Mouse (Mus musculus): ENCODE data around the gene Ssbp3.

Ssbp3 gene

DNA sequence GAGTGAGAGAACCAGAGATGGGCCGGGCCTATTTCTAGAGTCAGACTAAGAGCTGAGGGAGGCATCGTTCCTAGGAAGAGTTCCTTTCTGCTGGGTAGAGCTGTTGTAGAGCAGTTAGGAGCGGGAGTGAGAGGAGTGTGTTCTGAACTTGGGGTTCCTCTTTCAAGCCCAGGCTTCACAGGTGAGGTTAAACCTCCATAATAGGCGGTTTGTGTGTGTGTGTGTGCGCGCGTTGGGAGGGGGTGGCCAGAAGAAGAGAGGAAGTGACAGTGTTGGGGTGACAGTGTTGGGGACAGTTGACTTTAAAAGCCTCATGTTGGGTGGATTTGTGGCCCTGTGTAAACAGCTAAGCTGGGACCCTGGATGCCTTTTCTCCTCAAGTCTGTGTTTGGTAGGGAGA lies 22.1 kb downstream of the Ssbp3 start:
- H3K4me1 ChIP-seq (replicated peaks; ENCODE audit: low read depth, low read length): peaks cover 98% of the 10 kb centered on the region
- TF ChIP-seq CTCF (conservative IDR thresholded peaks at IDR 0.05; ENCODE audit: low read length): no peak
- H3K36me3 ChIP-seq (ENCODE audit: insufficient read depth, low read length): peaks cover 49% of the 10 kb centered on the region
- no peak overlapping the region for H3K4me3 ChIP-seq (replicated peaks; ENCODE audit: low read length)
- H3K27me3 ChIP-seq (ENCODE audit: insufficient read depth, low read length): no peaks in the 10 kb centered on the region
- H3K9me3 ChIP-seq (ENCODE audit: low read length): no peaks in the 10 kb centered on the region

DNA sequence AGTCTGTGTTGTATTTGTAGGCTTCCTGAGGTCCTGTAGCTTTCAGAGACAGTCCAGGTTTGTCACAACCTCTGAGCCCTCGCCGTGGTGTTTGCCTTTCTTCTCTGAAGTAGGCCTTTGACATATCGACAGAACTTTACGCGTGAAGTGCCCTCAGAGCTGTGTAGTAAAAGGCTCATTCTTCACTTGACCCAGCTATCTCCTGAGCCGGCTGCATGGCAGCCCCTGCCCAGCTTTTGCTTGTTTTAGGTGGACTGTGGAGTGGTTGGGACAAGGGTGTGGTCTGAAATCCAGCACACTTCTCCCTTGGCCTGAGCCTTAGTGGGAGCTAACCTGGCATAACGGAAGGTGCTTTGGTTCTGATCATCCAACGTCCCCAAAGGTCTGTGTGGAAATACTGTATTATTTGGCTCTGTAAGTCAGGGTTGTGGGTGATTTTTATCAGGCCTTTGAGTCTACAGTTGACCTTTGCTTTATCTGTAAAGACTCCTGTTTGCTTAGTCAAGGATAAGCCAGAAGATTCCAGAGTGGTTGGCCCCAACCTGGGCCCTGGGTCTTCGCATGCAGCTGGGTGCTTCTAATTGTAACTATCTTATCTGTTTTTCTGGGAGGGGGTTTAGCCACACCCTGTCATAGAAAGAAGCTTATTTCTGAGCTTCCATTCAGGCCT lies 23.4 kb downstream of the Ssbp3 start:
- Histone ChIP-seq H3K9me3 (ENCODE audit: low read length) (no peaks in the 10 kb centered on the region), H3K4me1 (replicated peaks; ENCODE audit: low read depth, low read length) (peaks cover 99% of the 10 kb centered on the region), H3K27me3 (ENCODE audit: insufficient read depth, low read length) (no peaks in the 10 kb centered on the region), H3K4me3 (replicated peaks; ENCODE audit: low read length) (no peak overlapping the region), H3K36me3 (ENCODE audit: insufficient read depth, low read length) (peaks cover 43% of the 10 kb centered on the region)
- TF ChIP-seq NANOG (IDR thresholded peaks at IDR 0.05; ENCODE audit: borderline replicate concordance, low read length) (no peak), POU5F1 (IDR thresholded peaks at IDR 0.05; ENCODE audit: borderline replicate concordance, low read length) (no peak), CTCF (conservative IDR thresholded peaks at IDR 0.05; ENCODE audit: low read length) (no peak)

DNA sequence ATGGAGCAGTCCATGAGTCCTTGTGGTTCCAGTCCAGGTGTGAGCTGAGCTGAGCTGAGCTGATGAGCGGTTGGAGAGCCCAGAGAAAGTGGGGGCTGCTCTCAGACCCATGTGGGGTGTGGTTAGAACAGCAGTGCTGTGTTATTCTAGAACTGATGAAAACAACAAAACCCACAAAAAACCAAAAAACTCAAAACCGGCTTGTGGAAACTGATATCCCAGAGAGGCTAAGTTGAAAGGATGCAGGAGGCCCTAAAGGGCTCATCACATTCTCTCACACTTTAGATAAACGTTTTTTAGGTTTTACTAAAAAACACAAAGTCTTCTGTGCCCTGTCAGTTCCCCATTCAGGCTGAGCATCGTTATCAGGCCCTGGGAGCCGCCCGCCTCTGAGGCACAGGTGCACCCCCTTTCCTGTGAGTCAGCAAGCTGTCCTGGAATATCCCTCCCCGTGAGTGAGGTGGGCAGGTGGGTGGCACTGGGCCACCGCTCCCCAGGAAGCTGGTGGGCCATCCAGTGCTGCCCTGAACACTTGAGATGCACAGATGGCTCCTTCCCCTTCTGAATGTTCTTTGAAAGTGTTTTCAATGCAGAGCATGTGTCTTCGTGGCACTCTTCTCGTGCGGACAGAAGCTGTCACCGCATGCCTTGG lies 24.6 kb downstream of the Ssbp3 start:
- Histone ChIP-seq H3K4me1 (replicated peaks; ENCODE audit: low read depth, low read length) (peaks cover 99% of the 10 kb centered on the region), H3K36me3 (ENCODE audit: insufficient read depth, low read length) (peaks cover 43% of the 10 kb centered on the region), H3K27me3 (ENCODE audit: insufficient read depth, low read length) (no peaks in the 10 kb centered on the region), H3K4me3 (replicated peaks; ENCODE audit: low read length) (peak overlapping the region; percentile 27; the same call in 1 of the 2 replicates), H3K9me3 (ENCODE audit: low read length) (no peaks in the 10 kb centered on the region)
- TF ChIP-seq NANOG (IDR thresholded peaks at IDR 0.05; ENCODE audit: borderline replicate concordance, low read length) (no peak), CTCF (conservative IDR thresholded peaks at IDR 0.05; ENCODE audit: low read length) (no peak), POU5F1 (IDR thresholded peaks at IDR 0.05; ENCODE audit: borderline replicate concordance, low read length) (no peak)

DNA sequence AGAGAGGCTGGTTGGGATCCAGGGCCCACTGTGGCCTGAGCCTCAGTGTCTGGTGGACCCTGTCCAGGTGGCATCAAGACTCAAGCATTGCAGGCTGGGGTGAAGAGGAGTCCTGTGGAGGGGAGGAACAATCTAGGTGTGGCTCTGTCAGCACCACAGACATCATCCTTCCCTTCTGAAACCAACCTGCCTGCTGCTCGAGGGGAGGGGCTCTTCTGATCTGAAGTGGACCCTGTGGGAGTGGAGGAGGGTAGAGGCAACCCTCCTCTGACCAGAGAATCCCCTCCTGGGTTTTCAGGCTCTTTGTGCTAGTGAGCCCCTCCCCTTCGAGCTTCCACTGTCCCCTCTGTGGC lies 25.1 kb downstream of the Ssbp3 start:
- Histone ChIP-seq H3K9me3 (ENCODE audit: low read length) (no peaks in the 10 kb centered on the region), H3K36me3 (ENCODE audit: insufficient read depth, low read length) (peaks cover 43% of the 10 kb centered on the region), H3K4me3 (replicated peaks; ENCODE audit: low read length) (peak overlapping the region; percentile 27; the same call in 1 of the 2 replicates), H3K27me3 (ENCODE audit: insufficient read depth, low read length) (no peaks in the 10 kb centered on the region), H3K4me1 (replicated peaks; ENCODE audit: low read depth, low read length) (peaks cover 97% of the 10 kb centered on the region)
- TF ChIP-seq CTCF (conservative IDR thresholded peaks at IDR 0.05; ENCODE audit: low read length) (no peak), NANOG (IDR thresholded peaks at IDR 0.05; ENCODE audit: borderline replicate concordance, low read length) (no peak), POU5F1 (IDR thresholded peaks at IDR 0.05; ENCODE audit: borderline replicate concordance, low read length) (no peak)

DNA sequence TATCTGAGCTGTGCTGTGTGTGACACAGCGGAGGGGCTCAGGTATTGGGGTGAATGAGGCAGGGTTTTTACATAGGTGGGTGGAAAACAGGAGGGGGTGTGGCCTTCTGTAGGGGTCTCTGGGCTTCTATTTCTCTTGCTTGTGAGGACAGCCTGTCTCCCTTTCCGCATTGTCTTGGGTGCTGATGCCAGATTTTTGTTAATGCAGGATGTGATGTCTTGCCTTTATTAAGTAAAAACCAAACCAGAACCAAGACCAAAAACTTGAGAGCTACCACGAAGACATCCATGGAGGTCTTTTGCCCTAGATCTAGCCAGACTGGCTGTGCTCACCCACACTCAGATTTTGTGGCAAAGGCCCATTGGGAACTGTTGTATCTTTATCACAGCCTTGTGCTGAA lies 25.5 kb downstream of the Ssbp3 start:
- peaks cover 97% of the 10 kb centered on the region for H3K4me1 ChIP-seq (replicated peaks; ENCODE audit: low read depth, low read length)
- no peak for TF ChIP-seq CTCF (conservative IDR thresholded peaks at IDR 0.05; ENCODE audit: low read length)
- TF ChIP-seq NANOG (IDR thresholded peaks at IDR 0.05; ENCODE audit: borderline replicate concordance, low read length): no peak
- TF ChIP-seq POU5F1 (IDR thresholded peaks at IDR 0.05; ENCODE audit: borderline replicate concordance, low read length): no peak

DNA sequence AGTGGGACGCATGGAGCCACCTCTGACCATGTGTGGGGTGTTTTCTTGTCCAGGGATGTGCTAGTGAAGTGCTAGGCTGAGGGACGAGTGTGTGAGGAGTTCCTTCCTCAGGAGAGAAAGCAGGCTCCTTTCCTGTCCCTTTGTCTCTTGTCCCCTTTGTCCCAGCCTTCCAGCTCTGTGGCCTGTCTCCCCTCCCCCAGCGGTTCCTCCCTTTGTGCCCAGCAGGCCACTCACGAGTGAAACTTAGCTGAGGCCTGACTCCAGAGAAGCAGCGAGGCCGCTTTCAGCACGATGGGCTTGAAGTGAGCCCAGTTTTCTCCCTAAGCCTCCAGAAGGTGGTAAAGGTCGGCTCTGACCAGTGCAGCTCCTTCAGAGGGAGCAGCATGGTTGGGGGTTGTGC lies 26.2 kb downstream of the Ssbp3 start:
- Histone ChIP-seq H3K36me3 (ENCODE audit: insufficient read depth, low read length) (peaks cover 33% of the 10 kb centered on the region), H3K4me3 (replicated peaks; ENCODE audit: low read length) (peak overlapping the region; percentile 23; the same call in 1 of the 2 replicates), H3K27me3 (ENCODE audit: insufficient read depth, low read length) (no peaks in the 10 kb centered on the region), H3K9me3 (ENCODE audit: low read length) (no peaks in the 10 kb centered on the region), H3K4me1 (replicated peaks; ENCODE audit: low read depth, low read length) (peaks cover 97% of the 10 kb centered on the region)
- no peak for TF ChIP-seq CTCF (conservative IDR thresholded peaks at IDR 0.05; ENCODE audit: low read length)
- TF ChIP-seq POU5F1 (IDR thresholded peaks at IDR 0.05; ENCODE audit: borderline replicate concordance, low read length): no peak
- TF ChIP-seq NANOG (IDR thresholded peaks at IDR 0.05; ENCODE audit: borderline replicate concordance, low read length): no peak

More for the DNA sequence above, 25.5 kb downstream of the Ssbp3 start:
- H3K4me3 ChIP-seq (replicated peaks; ENCODE audit: low read length): no peak overlapping the region
- H3K36me3 ChIP-seq (ENCODE audit: insufficient read depth, low read length): peaks cover 39% of the 10 kb centered on the region
- no peaks in the 10 kb centered on the region for H3K27me3 ChIP-seq (ENCODE audit: insufficient read depth, low read length)
- no peaks in the 10 kb centered on the region for H3K9me3 ChIP-seq (ENCODE audit: low read length)

DNA sequence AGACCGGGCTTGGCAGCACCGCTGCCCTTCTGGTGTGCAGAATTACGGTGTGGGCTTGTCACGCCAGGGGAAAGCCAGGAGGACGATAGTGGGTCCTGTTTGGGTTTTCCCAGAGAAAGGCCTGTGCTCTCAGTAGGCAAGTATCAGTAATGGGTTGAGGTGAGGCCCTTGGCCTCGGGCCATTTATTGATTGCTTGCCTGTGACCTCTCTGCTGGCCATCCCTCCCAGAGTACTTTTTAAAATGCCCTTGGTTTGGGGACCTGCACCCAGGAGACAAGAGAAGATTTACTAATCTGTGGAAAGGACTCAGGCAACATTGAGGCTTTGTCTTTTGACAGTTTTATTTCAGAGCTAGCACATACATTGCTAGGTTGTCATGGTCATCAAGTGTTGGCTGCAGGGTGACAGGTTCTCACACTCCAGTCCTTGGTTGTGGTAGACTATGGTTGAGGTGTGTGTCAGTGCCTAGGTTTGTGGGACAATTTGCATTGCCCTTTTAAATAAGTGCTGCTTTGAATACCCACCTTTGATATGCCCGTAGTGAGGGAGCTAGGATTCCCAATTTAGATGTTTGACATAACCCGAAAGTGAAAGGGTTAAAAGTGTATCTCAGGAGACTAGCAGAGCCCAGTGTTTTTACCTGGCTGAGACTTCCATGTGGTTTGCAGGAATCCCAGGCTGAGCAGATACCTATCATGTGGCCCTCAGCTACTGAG lies 28.2 kb downstream of the Ssbp3 start:
- Histone ChIP-seq H3K27me3 (ENCODE audit: insufficient read depth, low read length) (no peaks in the 10 kb centered on the region), H3K36me3 (ENCODE audit: insufficient read depth, low read length) (peaks cover 13% of the 10 kb centered on the region), H3K9me3 (ENCODE audit: low read length) (no peaks in the 10 kb centered on the region), H3K4me3 (replicated peaks; ENCODE audit: low read length) (peak overlapping the region; percentile 43), H3K4me1 (replicated peaks; ENCODE audit: low read depth, low read length) (peaks cover 98% of the 10 kb centered on the region)
- no peak for TF ChIP-seq NANOG (IDR thresholded peaks at IDR 0.05; ENCODE audit: borderline replicate concordance, low read length)
- TF ChIP-seq CTCF (conservative IDR thresholded peaks at IDR 0.05; ENCODE audit: low read length): no peak
- no peak for TF ChIP-seq POU5F1 (IDR thresholded peaks at IDR 0.05; ENCODE audit: borderline replicate concordance, low read length)

DNA sequence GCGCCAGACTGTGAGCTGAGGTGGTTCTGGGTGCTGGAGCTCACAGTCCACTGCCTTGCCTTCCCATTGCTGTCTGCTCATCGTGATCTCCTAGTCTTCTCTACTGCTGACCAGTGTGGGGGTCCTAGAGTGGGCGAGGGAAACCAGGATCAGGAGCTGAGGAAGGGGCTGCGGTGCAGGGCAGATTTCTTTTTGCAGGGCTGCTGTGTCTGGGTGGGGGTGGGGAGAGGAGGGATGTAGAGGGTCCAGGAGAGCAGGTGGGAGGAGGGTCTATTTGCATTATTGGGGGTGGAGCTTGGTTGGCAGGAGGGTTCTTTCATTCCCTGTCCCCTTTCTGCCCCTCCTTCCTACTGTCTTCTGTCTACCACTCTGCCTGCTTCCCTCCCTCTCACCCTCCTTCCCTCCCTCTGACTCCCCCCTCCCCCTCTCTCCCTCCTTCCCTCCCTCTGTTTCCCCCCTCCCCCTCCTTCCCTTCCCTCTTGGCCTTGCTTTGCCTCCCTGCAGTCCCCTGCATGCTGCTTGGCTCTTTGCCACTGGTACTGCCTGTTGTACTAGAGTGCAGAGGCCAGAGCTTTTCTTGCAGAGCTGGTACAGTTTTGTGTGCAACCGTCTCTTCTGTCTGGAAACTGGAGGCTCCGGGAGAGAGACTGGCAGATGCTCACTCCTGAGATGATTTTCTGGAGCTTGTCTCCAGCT lies 28.9 kb downstream of the Ssbp3 start:
- H3K4me1 ChIP-seq (replicated peaks; ENCODE audit: low read depth, low read length): peaks cover 97% of the 10 kb centered on the region
- peak overlapping the region; percentile 43 for H3K4me3 ChIP-seq (replicated peaks; ENCODE audit: low read length)
- no peaks in the 10 kb centered on the region for H3K9me3 ChIP-seq (ENCODE audit: low read length)
- no peak for TF ChIP-seq POU5F1 (IDR thresholded peaks at IDR 0.05; ENCODE audit: borderline replicate concordance, low read length)
- peaks cover 8% of the 10 kb centered on the region for H3K36me3 ChIP-seq (ENCODE audit: insufficient read depth, low read length)
- H3K27me3 ChIP-seq (ENCODE audit: insufficient read depth, low read length): no peaks in the 10 kb centered on the region

Data from E14TG2a.4 (cell line).